Mouse (Mus musculus) thymus, adult 18-20 months (tissue): Measurements from ENCODE around the gene Dstn.

Source experiments
- DNase-seq, 2 experiments: peaks; one replicate each; pipeline ENCODE4 v3.0.0; 2022; ENCODE audit warnings: mixed read lengths in 2 of 2

Gene Dstn

GRCm38 (mm10) chr2:143962192-143962591 is 47.1 kb downstream of the Dstn start:
- no peak for DNase-seq

DNA sequence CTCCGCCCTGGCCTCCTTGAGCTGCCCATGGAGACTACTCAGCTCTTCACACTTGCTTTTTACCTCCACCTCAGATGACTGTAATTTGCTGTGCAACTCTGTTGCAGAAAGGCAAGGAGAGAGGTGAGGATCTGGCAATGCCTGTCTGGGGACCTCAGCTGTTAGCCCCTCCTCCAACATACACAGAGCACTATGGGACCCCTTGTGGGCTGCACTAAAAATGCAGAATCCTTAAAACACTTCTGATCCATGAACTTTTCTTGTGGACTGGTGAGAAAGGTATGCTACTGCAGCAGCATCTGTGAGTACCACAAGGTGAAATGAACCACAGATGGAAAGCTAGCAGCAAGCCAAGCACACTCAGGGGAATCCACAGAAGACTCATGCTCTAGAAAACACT is 48.2 kb downstream of the Dstn start:
- no peak for DNase-seq

DNA sequence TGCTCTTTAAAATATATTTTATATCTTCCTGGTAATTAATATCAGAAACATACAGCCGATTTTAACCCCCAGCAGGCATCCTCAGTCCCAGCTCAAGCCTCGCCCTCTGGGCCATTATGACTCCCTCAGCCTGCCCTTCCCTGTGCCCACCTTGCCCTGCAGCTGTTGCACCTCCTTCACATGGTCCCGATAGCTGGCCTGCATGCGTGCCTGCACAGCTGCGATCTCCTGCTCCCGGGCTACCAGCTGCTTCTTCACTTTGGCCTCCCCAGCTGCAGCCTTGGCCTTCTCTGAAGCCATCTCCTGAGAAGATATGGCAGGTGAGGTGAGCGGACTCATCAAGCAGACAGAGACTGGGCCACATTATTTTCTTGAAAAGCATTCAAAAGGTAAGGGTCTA is 54.1 kb downstream of the Dstn start:
- no peak for DNase-seq

DNA sequence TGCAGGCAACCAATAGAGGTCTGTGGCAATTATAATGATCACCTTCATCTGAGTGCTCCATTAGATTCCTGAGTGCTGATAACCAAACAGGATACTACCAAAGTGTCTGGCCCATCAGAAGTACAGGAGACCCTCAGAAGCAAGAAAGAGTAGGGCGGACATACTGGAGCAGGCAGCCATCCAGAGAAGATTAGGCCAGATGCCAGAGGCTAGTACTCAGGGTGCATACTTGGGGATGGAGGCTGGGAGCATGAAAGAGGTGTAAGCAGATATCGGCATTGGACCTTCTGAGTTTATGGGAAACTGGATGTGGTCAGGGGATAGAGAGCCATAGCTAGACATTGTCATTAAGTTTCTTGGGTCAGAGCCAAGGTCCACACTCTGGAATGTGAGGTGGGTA is 55.7 kb downstream of the Dstn start:
- no peak for DNase-seq

DNA sequence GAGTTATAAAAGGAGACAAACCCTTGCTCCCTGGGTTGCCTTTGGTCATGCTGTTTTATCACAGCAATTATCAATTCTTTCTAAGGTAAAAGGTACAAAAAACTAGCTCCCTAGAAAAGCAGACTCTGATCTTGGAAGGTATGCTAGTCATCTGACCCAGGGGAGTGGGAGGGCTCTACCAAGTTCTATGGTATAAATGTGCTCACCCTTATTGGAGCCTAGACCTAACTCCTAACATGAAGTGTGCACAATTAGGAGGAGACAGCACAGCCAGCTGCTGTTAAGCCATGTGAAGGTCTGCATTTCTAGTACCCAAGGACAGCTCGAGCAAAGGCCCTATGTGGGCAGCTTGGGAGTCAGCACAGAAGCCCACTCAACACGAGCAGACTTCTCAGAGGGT is 56.8 kb downstream of the Dstn start:
- DNase-seq, result no peak

- DNase-seq, result no peak
These were observed 58.0 kb downstream of the Dstn start for GRCm38 (mm10) chr2:143973161-143973560.

DNA sequence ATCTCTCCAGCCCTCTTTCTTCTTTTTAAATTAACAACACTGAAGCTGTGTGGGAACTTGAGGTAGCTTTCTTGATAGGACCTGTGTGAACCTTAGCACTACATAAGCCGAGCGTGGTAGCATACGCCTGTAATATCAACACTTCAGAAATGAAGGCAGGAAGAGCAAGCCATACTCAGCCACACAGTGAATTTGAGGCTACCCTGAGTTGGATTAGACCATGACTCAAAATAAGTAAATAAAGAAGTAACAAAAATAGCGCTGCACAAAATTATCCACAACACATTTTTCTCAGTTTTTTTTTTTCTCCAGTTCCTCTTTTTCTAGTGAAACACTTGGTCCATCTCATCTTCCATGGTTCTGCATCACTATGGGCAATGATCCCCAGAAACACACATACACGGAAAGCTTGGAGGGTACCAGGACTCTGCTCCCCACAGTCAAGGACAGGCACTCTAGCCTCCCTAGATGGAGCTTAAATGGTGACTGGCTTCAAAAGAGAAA is 60.1 kb downstream of the Dstn start:
- DNase-seq, result no peak

DNA sequence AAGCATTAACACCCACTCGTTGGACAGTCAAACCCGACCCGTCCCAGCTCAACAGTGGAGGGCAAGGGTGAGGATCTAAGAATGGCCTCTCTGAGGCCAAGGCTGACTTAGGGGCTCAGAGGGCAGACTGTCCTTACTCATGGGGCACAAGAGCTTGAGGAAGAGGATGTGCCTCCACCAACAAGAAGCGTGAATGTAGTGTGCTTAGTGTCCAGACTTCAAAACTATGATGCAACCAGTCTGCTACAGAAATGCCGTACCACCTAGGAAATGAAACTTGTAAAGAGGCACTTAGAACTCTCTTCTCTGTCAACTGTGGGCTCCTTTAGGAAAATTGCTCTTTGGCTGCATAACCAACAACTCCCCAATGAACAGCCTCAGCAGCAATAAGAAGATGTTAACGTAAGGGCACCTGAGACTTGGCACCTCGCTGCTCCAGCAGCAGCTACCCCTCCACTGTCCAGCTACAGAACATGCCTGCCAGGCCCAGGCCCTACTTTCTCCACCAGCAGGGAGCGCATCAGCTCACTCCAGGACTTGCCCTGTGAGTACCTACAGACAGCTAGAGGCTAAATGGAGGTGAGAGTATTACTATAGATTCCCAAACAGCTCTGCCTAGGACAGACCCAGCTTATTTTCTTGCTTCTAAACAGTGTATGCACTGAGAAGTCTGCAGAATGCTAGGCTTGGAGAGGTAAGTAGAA is 63.5 kb downstream of the Dstn start:
- no peak for DNase-seq

GRCm38 (mm10) chr2:143980781-143981398 is 65.8 kb downstream of the Dstn start:
- peak; percentile 35 to 39 for DNase-seq

GRCm38 (mm10) chr2:143982152-143982551 is 67.0 kb downstream of the Dstn start:
- DNase-seq, result no peak

DNA sequence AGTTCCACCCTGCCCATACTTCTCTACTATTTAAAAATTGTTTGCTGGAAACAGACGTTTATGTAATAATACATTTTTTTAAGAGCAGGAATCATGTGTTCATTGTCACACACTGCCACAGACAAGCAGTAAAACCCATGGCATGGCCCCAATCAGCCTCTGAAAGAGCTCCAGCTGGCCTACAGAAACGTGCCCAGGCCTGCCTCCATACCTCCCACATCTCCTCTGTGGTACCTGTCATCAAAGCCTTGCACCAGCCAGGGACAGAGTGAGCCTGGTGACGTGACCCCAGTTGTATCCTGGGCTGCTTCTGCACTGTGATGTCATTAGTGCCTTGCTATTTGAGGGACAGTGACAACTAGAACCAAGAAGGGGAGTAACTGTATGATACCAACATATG is 67.8 kb downstream of the Dstn start:
- no peak for DNase-seq

DNA sequence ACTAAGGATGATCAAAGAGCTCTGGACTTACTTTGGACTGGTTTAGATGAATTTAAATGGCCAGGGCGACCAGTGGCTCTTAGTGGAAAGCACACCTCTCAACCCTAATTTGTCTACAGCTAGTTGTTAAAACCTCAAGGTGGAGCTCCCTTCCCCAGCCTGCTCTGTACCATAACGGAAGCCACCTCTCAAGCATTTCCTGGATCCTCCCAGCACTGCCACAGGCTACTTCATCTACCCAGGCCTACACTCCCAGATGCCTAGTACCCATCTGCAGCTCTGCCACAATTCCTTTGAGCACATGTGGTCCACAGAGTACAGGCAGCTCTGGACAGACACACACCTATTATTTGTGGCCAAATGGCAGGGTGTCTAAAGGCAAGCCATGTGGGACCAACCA is 68.4 kb downstream of the Dstn start:
- DNase-seq, result no peak

- no peak for DNase-seq
These were observed 72.4 kb downstream of the Dstn start for GRCm38 (mm10) chr2:143987485-143987884.

- no peak for DNase-seq
These were observed 72.9 kb downstream of the Dstn start for GRCm38 (mm10) chr2:143988016-143988415.

GRCm38 (mm10) chr2:143990997-143991396 is 75.9 kb downstream of the Dstn start:
- no peak for DNase-seq

DNA sequence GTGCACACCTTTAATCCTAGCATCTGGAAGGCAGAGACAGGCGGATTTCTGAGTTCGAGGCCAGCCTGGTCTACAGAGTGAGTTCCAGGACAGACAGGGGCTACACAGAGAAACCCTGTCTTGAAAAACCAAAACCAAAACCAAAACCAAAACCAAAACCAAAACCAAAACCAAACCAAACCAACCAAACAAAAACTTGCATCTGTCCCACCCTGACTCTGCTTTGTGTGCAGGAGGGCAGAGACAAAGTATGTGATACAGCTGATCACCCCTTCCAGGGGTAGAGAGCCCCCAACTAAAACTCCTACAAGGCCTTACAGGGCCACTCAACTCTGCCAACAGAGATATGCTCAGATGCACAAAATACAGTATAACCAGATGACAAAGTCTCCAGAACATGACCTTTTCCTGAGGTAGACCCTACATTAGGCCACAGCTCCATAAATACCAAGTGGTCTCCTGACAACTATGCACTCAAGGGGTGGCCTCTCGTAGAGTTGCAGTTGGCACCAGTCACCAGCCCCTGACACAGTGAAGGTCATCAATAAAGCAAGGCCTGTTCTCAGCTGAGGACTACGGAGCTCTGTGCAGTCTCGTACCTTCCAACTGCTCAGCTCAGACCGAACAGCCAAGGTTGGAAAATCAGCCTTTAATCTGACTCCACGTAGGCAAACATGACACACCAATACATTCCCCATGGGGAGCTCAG is 77.0 kb downstream of the Dstn start:
- DNase-seq, result no peak
